Mouse (Mus musculus) midbrain, postnatal 0 days (tissue): ENCODE data around the gene Prep. TPM values are rescaled to one million over a fixed set of nuclear protein-coding genes. Genes with fewer than 3 reads are reported as not detected.

Source experiments
- ATAC-seq: fragments of 200-750 bp; cut with Nextera tagmentation; 2 replicates; pipeline ENCODE4 v1.8.0; 2017; ENCODE audit warnings: moderate number of reproducible peaks, mild to moderate bottlenecking, moderate TSS enrichment, moderate library complexity; ENCODE audit not compliant: low FRiP score
- DNase-seq: peaks from one replicate; pipeline ENCODE4 v3.0.0-alpha.2; 2015; ENCODE audit warnings: low spot score
- H3K27ac ChIP-seq: fragments of 300-500 bp; sonication (generic); 2 replicates; pipeline ENCODE4 v1.5.1; 2014; ENCODE audit warnings: low read depth, mild to moderate bottlenecking, low read length, mixed read lengths
- H3K27me3 ChIP-seq: fragments of 300-500 bp; sonication (generic); 2 replicates; pipeline ENCODE4 v1.6.1; 2014; ENCODE audit warnings: low read length, control low read depth, mixed read lengths; ENCODE audit not compliant: insufficient read depth
- H3K36me3 ChIP-seq: fragments of 300-500 bp; sonication (generic); 2 replicates; pipeline ENCODE4 v1.6.1; 2014; ENCODE audit warnings: low read length, control low read depth, mixed read lengths; ENCODE audit not compliant: insufficient read depth
- H3K4me1 ChIP-seq: fragments of 300-500 bp; sonication (generic); 2 replicates; pipeline ENCODE4 v1.6.1; 2014; ENCODE audit warnings: mild to moderate bottlenecking, control low read depth, antibody characterized with exemption, low read length, mixed read lengths; ENCODE audit not compliant: insufficient read depth
- H3K4me2 ChIP-seq: fragments of 300-500 bp; sonication (generic); 2 replicates; pipeline ENCODE4 v1.6.1; 2014; ENCODE audit warnings: low read depth, mild to moderate bottlenecking, low read length, mixed read lengths; ENCODE audit not compliant: poor library complexity, severe bottlenecking
- H3K4me3 ChIP-seq: fragments of 300-500 bp; sonication (generic); 2 replicates; pipeline ENCODE4 v1.5.1; 2014; ENCODE audit warnings: low read depth, mild to moderate bottlenecking, low read length, moderate library complexity
- H3K9ac ChIP-seq: fragments of 300-500 bp; sonication (generic); replicated peaks from 2 replicates; pipeline ENCODE4 v1.6.1; 2014; ENCODE audit warnings: mild to moderate bottlenecking, low read length, moderate library complexity, mixed read lengths; ENCODE audit not compliant: poor library complexity, severe bottlenecking
- H3K9me3 ChIP-seq: fragments of 300-500 bp; sonication (generic); 2 replicates; pipeline ENCODE4 v1.6.1; 2016; ENCODE audit warnings: low read length, control low read depth
- CTCF ChIP-seq: IDR thresholded peaks from 2 replicates; pipeline ENCODE4 v1.5.1; 2016; ENCODE audit warnings: antibody characterized with exemption, mild to moderate bottlenecking
- WGBS: fragments of 180-500 bp; shearing (Covaris S2); extraction: QIAGEN DNeasy Blood & Tissue Kit; methylation state at CpG from one replicate; pipeline ENCODE4 v1.1.7; 2014; 5-methylcytosine and 5-hydroxymethylcytosine counted together
- polyA plus RNA-seq: library from polyadenylated mRNA; unstranded; fragments of >200 nt; fragmentation: Nextera tagmentation; extraction: Ambion mirVana; gene quantifications from 2 replicates; pipeline ENCODE4 v1.2.1, GENCODE M21; 2015
- total RNA-seq: library from RNA; depleted of rRNA; stranded (reverse); fragments of >200 nt; gene quantifications from 2 replicates; pipeline ENCODE4 v1.2.3, GENCODE M21; 2014

Prep gene
- total and polyA plus RNA-seq, 2 experiments from 2014 or later, result 21.1 to 25.6 TPM

DNA sequence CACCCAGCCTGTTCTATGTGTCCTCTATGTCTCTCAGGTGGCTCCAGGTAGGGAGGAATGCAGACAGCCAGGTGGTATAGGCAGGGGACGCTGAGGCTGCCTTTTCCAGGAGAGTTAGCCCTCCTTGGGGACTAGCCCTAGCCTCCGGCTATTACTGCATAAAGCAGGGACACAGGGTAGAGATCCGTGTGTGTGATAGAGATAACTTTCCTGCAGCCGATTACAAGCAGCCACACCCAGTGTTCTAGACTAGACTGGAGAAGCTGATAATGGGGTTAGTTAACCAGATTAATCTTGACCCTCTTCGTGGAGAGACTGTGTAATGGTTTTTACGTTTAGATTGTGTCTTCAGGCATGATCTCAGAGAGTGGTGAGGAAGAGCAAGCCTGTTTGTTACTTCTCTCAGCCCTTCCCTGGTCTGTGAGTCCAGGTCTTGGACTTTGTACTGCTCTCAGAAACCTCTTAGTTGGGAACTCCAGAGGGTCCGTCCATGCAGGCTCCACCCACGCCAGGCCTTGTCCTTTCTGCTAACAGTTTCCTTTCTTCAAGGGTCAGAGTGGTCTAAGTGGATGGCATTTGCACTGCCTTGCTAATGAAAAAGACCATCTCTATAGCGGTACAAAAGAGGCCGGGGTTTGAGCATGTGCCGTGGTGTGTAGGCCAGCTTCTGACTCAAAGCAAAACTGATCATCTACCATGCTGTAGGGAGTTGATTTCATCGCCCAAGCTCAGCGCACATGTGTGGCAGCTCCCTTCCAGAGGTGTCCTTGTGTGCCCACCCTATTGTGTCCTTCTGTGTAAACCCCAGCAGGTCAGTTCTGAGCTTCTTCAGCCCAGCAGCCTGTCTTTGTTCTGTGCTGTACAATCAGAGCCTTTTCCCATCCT is 4.2 kb downstream of the Prep start:
- Histone ChIP-seq H3K4me2 (no peak overlapping the region), H3K4me3 (no peak overlapping the region), H3K27ac (no peak overlapping the region), H3K9ac (no peak overlapping the region), H3K27me3 (no peaks in the 10 kb centered on the region), H3K9me3 (no peaks in the 10 kb centered on the region), H3K36me3 (peaks cover 19% of the 10 kb centered on the region; the same call in 1 of the 2 replicates), H3K4me1 (0 out of 2 replicates have a peak, but pooled peaks cover 10% of the 10 kb centered on the region)
- WGBS, result 78% methylated on average over 13 of the region's 13 CpGs
- no peak for TF ChIP-seq CTCF
- no peak for ATAC-seq
- DNase-seq, result no peak

DNA sequence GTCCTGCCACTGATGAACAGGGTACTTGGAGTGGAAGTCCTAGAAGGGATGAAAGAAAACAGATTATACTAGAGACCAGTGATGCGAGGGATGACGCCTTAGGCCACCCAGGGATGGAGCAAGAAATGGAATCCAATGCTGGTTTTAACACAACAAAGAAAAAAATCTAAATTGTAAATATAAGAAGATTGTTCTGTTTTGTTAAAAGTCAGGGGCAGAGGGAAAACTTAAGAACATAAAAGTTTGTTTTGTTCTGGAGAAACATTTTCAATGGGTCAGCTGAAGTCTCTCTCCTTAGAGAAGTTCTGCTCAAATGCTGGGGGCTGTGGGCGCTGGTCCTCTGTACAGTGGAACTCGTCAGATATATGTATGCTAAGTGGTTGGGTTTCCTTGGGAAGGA is 5.3 kb downstream of the Prep start:
- WGBS, result 88% methylated on average over 4 of the region's 4 CpGs
- H3K9ac ChIP-seq, result no peak overlapping the region
- H3K4me1 ChIP-seq, result 0 out of 2 replicates have a peak, but pooled peaks cover 8% of the 10 kb centered on the region
- H3K36me3 ChIP-seq, result peaks cover 19% of the 10 kb centered on the region; the same call in 1 of the 2 replicates
- no peaks in the 10 kb centered on the region for H3K9me3 ChIP-seq
- H3K27ac ChIP-seq, result no peak overlapping the region
- no peak overlapping the region for H3K4me2 ChIP-seq
- DNase-seq, result no peak
- no peak overlapping the region for H3K4me3 ChIP-seq
- no peak for ATAC-seq
- no peak for TF ChIP-seq CTCF
- H3K27me3 ChIP-seq, result no peaks in the 10 kb centered on the region

DNA sequence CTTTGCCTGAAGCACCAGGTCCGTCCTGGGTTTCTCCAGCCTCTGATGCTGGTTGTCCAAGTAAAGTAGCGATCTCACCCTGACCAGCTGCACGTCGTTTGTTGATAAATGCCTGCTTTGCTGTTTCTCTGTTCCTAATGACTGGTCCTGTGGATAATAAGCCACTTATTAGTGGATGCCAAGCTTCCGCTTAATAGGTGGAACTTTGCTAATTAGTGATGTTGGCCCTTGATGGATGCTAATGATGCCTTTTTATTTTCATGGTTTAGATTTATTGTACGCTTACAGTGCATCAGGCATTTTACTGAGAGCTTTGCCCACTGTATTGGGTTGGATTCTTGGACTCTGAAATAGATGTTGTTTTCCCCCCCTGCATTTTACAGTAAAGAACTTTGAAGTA is 7.5 kb downstream of the Prep start:
- no peak for ATAC-seq
- Histone ChIP-seq H3K4me3 (no peak overlapping the region), H3K27me3 (no peaks in the 10 kb centered on the region), H3K27ac (no peak overlapping the region), H3K4me1 (0 out of 2 replicates have a peak, but pooled peaks cover 1% of the 10 kb centered on the region), H3K9me3 (no peaks in the 10 kb centered on the region), H3K4me2 (no peak overlapping the region), H3K36me3 (peaks cover 23% of the 10 kb centered on the region; the same call in 1 of the 2 replicates), H3K9ac (no peak overlapping the region)
- DNase-seq, result no peak
- 76% methylated on average over 6 of the region's 6 CpGs for WGBS
- no peak for TF ChIP-seq CTCF

DNA sequence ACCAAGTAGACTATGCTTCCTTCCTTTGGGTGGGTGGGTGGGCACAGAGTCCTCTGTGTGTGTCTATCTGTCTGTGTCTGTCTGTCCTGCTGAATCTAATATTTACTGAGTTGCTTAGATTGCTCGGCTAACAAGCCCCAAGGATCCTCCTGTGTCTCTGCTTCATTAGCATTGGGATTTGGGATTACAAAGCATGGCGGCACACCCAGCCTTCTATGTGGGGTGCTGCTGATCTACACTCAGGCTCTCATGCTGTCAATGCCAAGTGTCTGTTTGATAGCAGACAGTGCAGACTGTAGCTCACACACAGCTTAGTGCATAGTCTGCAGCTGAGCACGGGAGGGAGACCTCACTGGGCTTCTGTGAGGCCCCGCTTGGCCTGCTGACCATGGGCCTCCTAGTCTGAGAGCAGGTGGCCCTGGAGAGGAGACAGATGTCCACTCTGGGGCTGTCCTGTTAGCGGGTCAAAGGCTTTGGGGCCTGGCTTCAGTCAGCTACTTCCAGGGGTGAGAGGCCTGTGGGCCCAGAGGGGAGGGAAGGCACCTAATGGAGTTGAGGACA is 8.6 kb downstream of the Prep start:
- DNase-seq (no peak), ATAC-seq (no peak)
- 65% methylated on average over 5 of the region's 5 CpGs for WGBS
- Histone ChIP-seq H3K27me3 (no peaks in the 10 kb centered on the region), H3K9ac (no peak overlapping the region), H3K36me3 (peaks cover 23% of the 10 kb centered on the region; the same call in 1 of the 2 replicates), H3K4me1 (no peaks in the 10 kb centered on the region), H3K4me3 (no peak overlapping the region), H3K27ac (no peak overlapping the region), H3K4me2 (no peak overlapping the region), H3K9me3 (no peaks in the 10 kb centered on the region)
- TF ChIP-seq CTCF, result no peak

DNA sequence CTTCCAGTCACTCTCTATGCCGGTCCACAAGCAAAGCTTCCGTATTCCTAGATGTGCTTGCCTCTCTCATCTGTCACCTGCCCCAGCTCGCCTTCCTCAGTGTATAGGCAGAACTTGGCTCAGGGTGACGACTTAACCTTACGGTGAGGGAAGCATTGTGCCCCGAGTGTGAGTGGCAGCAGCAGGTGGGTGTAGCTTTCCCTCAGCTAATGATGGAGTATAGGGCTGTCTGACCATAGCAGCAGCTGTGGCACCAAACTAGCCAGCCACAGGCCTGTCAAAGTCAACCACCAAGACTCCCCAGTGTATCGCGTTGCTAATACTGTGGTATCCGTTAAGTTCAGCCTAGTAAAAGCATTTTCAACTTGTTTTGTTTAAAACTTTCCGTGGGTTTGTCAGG is 9.6 kb downstream of the Prep start:
- H3K4me1 ChIP-seq, result no peaks in the 10 kb centered on the region
- H3K36me3 ChIP-seq, result peaks cover 23% of the 10 kb centered on the region; the same call in 1 of the 2 replicates
- no peak overlapping the region for H3K9ac ChIP-seq
- no peak for ATAC-seq
- no peak for DNase-seq
- no peak overlapping the region for H3K4me3 ChIP-seq
- H3K27me3 ChIP-seq, result no peaks in the 10 kb centered on the region
- TF ChIP-seq CTCF, result no peak
- no peaks in the 10 kb centered on the region for H3K9me3 ChIP-seq
- H3K4me2 ChIP-seq, result no peak overlapping the region
- H3K27ac ChIP-seq, result no peak overlapping the region
- WGBS, result 86% methylated on average over 10 of the region's 10 CpGs

DNA sequence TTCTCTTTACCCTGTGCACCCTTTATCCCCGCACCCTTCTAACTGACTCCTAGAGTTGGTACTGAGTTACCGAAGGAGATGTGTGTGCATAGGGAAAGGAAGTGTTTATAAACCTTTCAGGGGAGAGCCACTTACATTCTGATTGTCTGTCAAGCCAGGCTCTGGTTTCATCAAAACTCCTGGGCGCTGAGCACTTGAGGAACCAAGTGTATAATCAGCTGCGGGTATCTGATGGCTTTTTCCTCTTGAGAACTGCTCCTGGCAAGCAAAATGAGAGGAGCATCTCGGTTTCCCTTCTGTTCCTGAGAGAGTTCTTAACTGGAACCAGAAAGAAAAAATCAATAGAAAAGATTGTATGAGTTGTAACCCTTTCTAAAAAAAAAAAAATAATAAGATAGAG is 10.3 kb downstream of the Prep start:
- TF ChIP-seq CTCF, result no peak
- ATAC-seq, result no peak
- Histone ChIP-seq H3K36me3 (peaks cover 18% of the 10 kb centered on the region; the same call in 1 of the 2 replicates), H3K9ac (no peak overlapping the region), H3K9me3 (no peaks in the 10 kb centered on the region), H3K27me3 (no peaks in the 10 kb centered on the region), H3K4me3 (no peak overlapping the region), H3K4me1 (no peaks in the 10 kb centered on the region), H3K4me2 (no peak overlapping the region), H3K27ac (no peak overlapping the region)
- no peak for DNase-seq
- 73% methylated on average over 5 of the region's 5 CpGs for WGBS
